Mouse (Mus musculus) liver, embryonic 11.5 days (tissue): ENCODE measurements around the gene Ciao1. TPM values are rescaled to one million over a fixed set of nuclear protein-coding genes. Genes with fewer than 3 reads are reported as not detected.

Experiments used
- polyA plus RNA-seq: library from polyadenylated mRNA; unstranded; fragments of >200 nt; fragmentation: Nextera tagmentation; extraction: Ambion mirVana; gene quantifications from 2 replicates; pipeline ENCODE4 v1.2.1, GENCODE M21; 2014

Gene Ciao1
- polyA plus RNA-seq, 1 experiment from 2014 or later: 72.1 TPM

Other genes starting within 250 kb of the Ciao1 start
- gene Ap4e1, start 239.1 kb downstream of the Ciao1 start, polyA plus RNA-seq: 13.3 and 13.9 TPM in 2 replicates
- gene Blvra, start 177.2 kb downstream of the Ciao1 start, polyA plus RNA-seq: 69.6 and 78.2 TPM in 2 replicates
- gene Ncaph, start 113.9 kb downstream of the Ciao1 start, polyA plus RNA-seq: 89.9 and 105 TPM in 2 replicates
- 32.1 and 33.4 TPM in 2 replicates for gene Itpripl1, start 104.4 kb downstream of the Ciao1 start, polyA plus RNA-seq
- 2.4 and 2.7 TPM in 2 replicates for gene 1810024B03Rik, start 39.5 kb downstream of the Ciao1 start, polyA plus RNA-seq
- 75.3 and 86.7 TPM in 2 replicates for gene Snrnp200, start 39.4 kb downstream of the Ciao1 start, polyA plus RNA-seq
- 16.9 and 18.2 TPM in 2 replicates for gene Tmem127, start 92 bp upstream of the Ciao1 start, polyA plus RNA-seq
- 88.9 and 99.6 TPM in 2 replicates for gene Stard7, start 22.4 kb upstream of the Ciao1 start, polyA plus RNA-seq
- gene Dusp2, start 88.3 kb upstream of the Ciao1 start, polyA plus RNA-seq: 8.8 and 10.1 TPM in 2 replicates
- gene Astl, start 90.8 kb upstream of the Ciao1 start, polyA plus RNA-seq: not detected in 2 replicates
- 20.1 and 20.7 TPM in 2 replicates for gene Adra2b, start 115.4 kb upstream of the Ciao1 start, polyA plus RNA-seq
- gene Gpat2, start 177.4 kb upstream of the Ciao1 start, polyA plus RNA-seq: 0.43 and 0.92 TPM in 2 replicates
- 16.6 and 19.9 TPM in 2 replicates for gene Fahd2a, start 196.7 kb upstream of the Ciao1 start, polyA plus RNA-seq